Mouse (Mus musculus) lung, postnatal 0 days (tissue): ENCODE results near the gene Sfxn3.

Experiments
- CTCF ChIP-seq: IDR thresholded peaks from 2 replicates; pipeline ENCODE4 v1.5.1; 2016; ENCODE audit warnings: antibody characterized with exemption, mild to moderate bottlenecking
- EP300 ChIP-seq: IDR thresholded peaks from 2 replicates; pipeline ENCODE4 v1.6.1; 2016; ENCODE audit warnings: antibody characterized with exemption, mild to moderate bottlenecking, control low read depth

GRCm38 (mm10) chr19:45045651-45046050 is 1.7 kb upstream of the Sfxn3 start, which contains the start of gene Pdzd7:
- TF ChIP-seq CTCF = no peak
- TF ChIP-seq EP300 = no peak
